Mouse (Mus musculus): ENCODE measurements around the gene Bcl2. TPM values are rescaled to one million over a fixed set of nuclear protein-coding genes. Genes with fewer than 3 reads are reported as not detected.

The Bcl2 gene
- total and polyA plus RNA-seq, 3 experiments, result 1.2 to 4.9 (median 2.9) TPM

DNA sequence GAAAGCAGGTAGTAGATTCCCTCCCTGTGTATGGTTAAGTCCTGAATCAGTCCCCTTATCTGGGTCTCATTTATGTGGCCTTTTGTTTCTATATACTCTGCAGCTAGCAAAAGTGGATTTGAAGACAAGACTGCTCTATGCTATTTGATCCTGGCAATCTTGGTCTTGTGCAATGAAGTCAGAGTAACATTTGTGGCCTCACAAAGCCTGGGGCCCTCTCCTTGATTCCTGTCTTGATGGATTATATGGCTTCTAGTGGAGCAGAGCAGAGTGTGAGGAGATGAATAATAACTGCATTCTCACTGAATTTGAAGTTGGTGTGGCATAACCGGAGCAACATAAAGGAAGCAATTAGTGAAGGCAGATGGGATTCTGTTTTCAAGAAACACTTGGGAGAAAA lies 186.5 kb downstream of the Bcl2 start:
- no peak for ATAC-seq (ENCODE audit: extremely low read depth, insufficient number of reproducible peaks, low FRiP score, poor library complexity, severe bottlenecking)
- no peaks in the 10 kb centered on the region for H3K27me3 ChIP-seq (ENCODE audit: insufficient read depth, low read length)
- no peaks in the 10 kb centered on the region for H3K4me1 ChIP-seq (ENCODE audit: insufficient read depth, low read depth, low read length)
- TF ChIP-seq TAL1 (conservative IDR thresholded peaks at IDR 0.05; ENCODE audit: low read depth, low read length) (no peak), GATA1 (IDR thresholded peaks at IDR 0.05; ENCODE audit: borderline replicate concordance, low read length) (no peak), POLR2AphosphoS5 (IDR thresholded peaks at IDR 0.05; ENCODE audit: insufficient replicate concordance, low read depth, low read length) (no peak), CTCF (IDR thresholded peaks at IDR 0.05; ENCODE audit: low read depth, low read length) (no peak), GATA2 (IDR thresholded peaks at IDR 0.05; ENCODE audit: borderline replicate concordance, low read depth, low read length) (no peak)
- no peaks in the 10 kb centered on the region for H3K9me3 ChIP-seq (replicated peaks)
- H3K4me3 ChIP-seq (ENCODE audit: low read depth, low read length), result no peak overlapping the region
- no peak for DNase-seq (ENCODE audit: low spot score)
- H3K36me3 ChIP-seq (replicated peaks), result no peaks in the 10 kb centered on the region

DNA sequence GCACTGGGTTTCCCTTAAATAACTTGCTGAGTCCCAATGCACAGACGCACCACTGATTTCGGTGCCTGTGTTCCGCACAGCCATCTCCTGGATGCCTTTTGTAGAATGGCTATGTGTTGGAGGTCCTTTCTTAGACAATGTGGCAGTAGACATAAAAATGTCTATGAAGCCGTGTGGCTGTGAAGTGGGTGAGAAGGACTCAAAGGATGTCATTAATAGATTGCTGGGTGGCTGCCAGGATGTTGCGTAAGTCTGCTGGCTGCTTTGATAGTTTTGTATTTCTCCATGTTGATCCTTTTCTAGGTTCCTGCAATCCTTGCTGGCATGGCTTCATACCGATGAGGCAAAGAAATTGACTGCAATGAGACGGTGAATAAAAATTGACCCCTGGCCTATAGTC lies 187.3 kb downstream of the Bcl2 start:
- H3K4me3 ChIP-seq (ENCODE audit: low read depth, low read length), result no peak overlapping the region
- no peaks in the 10 kb centered on the region for H3K36me3 ChIP-seq (replicated peaks)
- H3K9me3 ChIP-seq (replicated peaks), result no peaks in the 10 kb centered on the region
- ATAC-seq (ENCODE audit: extremely low read depth, insufficient number of reproducible peaks, low FRiP score, poor library complexity, severe bottlenecking), result no peak
- no peaks in the 10 kb centered on the region for H3K4me1 ChIP-seq (ENCODE audit: insufficient read depth, low read depth, low read length)
- TF ChIP-seq GATA2 (IDR thresholded peaks at IDR 0.05; ENCODE audit: borderline replicate concordance, low read depth, low read length) (no peak), GATA1 (IDR thresholded peaks at IDR 0.05; ENCODE audit: borderline replicate concordance, low read length) (no peak), CTCF (IDR thresholded peaks at IDR 0.05; ENCODE audit: low read depth, low read length) (no peak), TAL1 (conservative IDR thresholded peaks at IDR 0.05; ENCODE audit: low read depth, low read length) (no peak), POLR2AphosphoS5 (IDR thresholded peaks at IDR 0.05; ENCODE audit: insufficient replicate concordance, low read depth, low read length) (no peak)
- no peaks in the 10 kb centered on the region for H3K27me3 ChIP-seq (ENCODE audit: insufficient read depth, low read length)
- DNase-seq (ENCODE audit: low spot score), result no peak

DNA sequence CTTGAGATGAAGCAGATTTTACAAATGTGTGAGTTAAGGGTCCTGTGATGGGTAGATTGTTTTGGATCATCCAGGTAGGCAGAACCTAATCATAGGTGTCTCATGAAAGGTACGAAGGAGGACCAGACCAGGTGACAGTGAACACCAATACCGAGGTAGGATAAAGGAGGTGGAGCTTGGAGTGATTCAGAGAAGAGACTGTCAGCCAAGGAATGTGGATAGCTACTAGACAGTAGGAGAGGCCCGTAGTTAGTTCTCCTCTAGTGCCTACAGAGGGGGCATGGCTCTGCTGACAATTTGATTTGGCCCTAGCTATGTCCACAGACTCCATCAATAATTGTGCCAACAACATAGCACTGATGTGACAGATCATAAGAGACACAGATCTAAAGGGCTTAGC lies 188.0 kb downstream of the Bcl2 start:
- no peak for TF ChIP-seq CTCF (IDR thresholded peaks at IDR 0.05; ENCODE audit: low read depth, low read length)
- no peak for TF ChIP-seq POLR2AphosphoS5 (IDR thresholded peaks at IDR 0.05; ENCODE audit: insufficient replicate concordance, low read depth, low read length)
- no peak for TF ChIP-seq TAL1 (conservative IDR thresholded peaks at IDR 0.05; ENCODE audit: low read depth, low read length)
- no peak for TF ChIP-seq GATA2 (IDR thresholded peaks at IDR 0.05; ENCODE audit: borderline replicate concordance, low read depth, low read length)
- no peak for TF ChIP-seq GATA1 (IDR thresholded peaks at IDR 0.05; ENCODE audit: borderline replicate concordance, low read length)
- no peaks in the 10 kb centered on the region for H3K27me3 ChIP-seq (ENCODE audit: insufficient read depth, low read length)
- no peaks in the 10 kb centered on the region for H3K36me3 ChIP-seq (replicated peaks)
- DNase-seq (ENCODE audit: low spot score), result no peak
- no peak overlapping the region for H3K4me3 ChIP-seq (ENCODE audit: low read depth, low read length)
- no peak for ATAC-seq (ENCODE audit: extremely low read depth, insufficient number of reproducible peaks, low FRiP score, poor library complexity, severe bottlenecking)
- H3K4me1 ChIP-seq (ENCODE audit: insufficient read depth, low read depth, low read length), result no peaks in the 10 kb centered on the region
- no peaks in the 10 kb centered on the region for H3K9me3 ChIP-seq (replicated peaks)

DNA sequence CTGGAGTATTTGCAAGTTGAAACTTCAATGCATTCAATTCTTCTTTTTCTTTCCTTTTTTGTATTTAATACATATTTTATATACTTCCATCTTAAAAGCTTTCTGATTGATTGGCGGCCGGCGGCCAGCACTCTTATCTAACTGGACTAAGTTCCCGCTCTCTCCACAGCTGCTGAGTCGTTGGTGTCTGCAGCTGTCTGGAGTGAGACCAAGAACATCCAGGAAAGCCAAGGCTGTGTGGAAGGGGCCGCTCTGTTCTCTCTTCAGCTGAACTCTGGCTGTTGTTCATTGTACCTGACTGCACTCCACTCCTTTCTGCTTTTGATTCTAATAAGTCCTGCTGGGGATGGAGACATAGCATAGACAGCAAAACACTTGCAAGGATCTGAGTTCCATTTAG lies 190.3 kb downstream of the Bcl2 start:
- H3K27me3 ChIP-seq (ENCODE audit: insufficient read depth, low read length), result no peaks in the 10 kb centered on the region
- no peak for TF ChIP-seq GATA2 (IDR thresholded peaks at IDR 0.05; ENCODE audit: borderline replicate concordance, low read depth, low read length)
- no peak for TF ChIP-seq GATA1 (IDR thresholded peaks at IDR 0.05; ENCODE audit: borderline replicate concordance, low read length)
- TF ChIP-seq POLR2AphosphoS5 (IDR thresholded peaks at IDR 0.05; ENCODE audit: insufficient replicate concordance, low read depth, low read length), result no peak
- TF ChIP-seq CTCF (IDR thresholded peaks at IDR 0.05; ENCODE audit: low read depth, low read length), result no peak
- no peak for TF ChIP-seq TAL1 (conservative IDR thresholded peaks at IDR 0.05; ENCODE audit: low read depth, low read length)
- H3K9me3 ChIP-seq (replicated peaks), result no peaks in the 10 kb centered on the region
- ATAC-seq (ENCODE audit: extremely low read depth, insufficient number of reproducible peaks, low FRiP score, poor library complexity, severe bottlenecking) (no peak), DNase-seq (ENCODE audit: low spot score) (no peak)
- no peaks in the 10 kb centered on the region for H3K4me1 ChIP-seq (ENCODE audit: insufficient read depth, low read depth, low read length)
- H3K36me3 ChIP-seq (replicated peaks), result no peaks in the 10 kb centered on the region
- no peak overlapping the region for H3K4me3 ChIP-seq (ENCODE audit: low read depth, low read length)

DNA sequence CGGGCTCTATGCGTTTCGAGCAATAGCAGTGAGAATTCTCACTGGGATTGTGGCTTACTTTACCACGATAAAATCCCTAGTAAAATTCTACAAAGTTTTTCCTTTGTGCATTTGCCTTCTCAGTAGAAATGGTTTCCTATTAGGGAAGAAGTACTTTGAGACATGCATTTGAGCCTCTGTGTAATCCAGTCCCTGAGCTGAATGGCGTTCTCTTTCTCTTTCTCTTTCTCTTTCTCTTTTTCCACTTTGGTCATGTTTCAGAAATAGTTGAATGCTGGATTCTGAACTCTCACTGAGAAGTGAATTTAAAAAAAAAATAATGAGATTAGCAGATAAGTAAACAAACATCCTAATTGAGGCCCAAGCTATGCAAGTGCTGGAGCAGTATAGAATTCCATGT lies 191.1 kb downstream of the Bcl2 start:
- TF ChIP-seq GATA2 (IDR thresholded peaks at IDR 0.05; ENCODE audit: borderline replicate concordance, low read depth, low read length), result no peak
- TF ChIP-seq TAL1 (conservative IDR thresholded peaks at IDR 0.05; ENCODE audit: low read depth, low read length), result no peak
- no peak for TF ChIP-seq POLR2AphosphoS5 (IDR thresholded peaks at IDR 0.05; ENCODE audit: insufficient replicate concordance, low read depth, low read length)
- no peak for TF ChIP-seq CTCF (IDR thresholded peaks at IDR 0.05; ENCODE audit: low read depth, low read length)
- TF ChIP-seq GATA1 (IDR thresholded peaks at IDR 0.05; ENCODE audit: borderline replicate concordance, low read length), result no peak

DNA sequence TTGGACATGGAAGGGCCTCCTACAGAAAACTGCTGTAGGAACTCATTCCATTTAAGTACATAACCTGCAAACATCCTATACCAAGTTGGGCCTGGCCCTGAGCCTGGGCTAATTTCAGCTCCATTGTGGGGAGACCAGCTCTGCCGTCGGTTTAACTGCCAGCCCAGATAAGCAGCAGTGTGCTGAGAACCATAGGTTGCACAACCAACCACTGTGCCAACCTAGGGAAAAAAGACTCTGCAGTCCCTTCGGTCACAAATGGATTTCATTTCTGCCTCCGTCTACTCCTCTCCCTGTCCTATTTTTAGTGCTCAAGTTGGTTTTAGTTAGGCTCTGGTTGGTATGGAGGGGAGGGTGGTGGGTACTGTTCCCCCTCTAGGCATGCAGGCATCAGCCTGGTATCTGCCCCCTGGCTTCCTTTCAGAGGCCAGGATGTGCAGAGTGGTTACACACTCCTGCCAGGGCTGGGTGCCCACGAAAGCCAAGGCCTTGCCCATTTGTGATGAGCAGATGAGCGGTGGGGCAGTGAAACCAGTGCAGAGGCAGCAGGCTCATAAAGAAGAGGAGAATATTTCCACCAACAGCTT lies 196.4 kb downstream of the Bcl2 start:
- H3K9me3 ChIP-seq (replicated peaks), result no peaks in the 10 kb centered on the region
- no peaks in the 10 kb centered on the region for H3K4me1 ChIP-seq (ENCODE audit: insufficient read depth, low read depth, low read length)
- TF ChIP-seq TAL1 (conservative IDR thresholded peaks at IDR 0.05; ENCODE audit: low read depth, low read length) (no peak), POLR2AphosphoS5 (IDR thresholded peaks at IDR 0.05; ENCODE audit: insufficient replicate concordance, low read depth, low read length) (no peak), GATA1 (IDR thresholded peaks at IDR 0.05; ENCODE audit: borderline replicate concordance, low read length) (no peak), CTCF (IDR thresholded peaks at IDR 0.05; ENCODE audit: low read depth, low read length) (no peak), GATA2 (IDR thresholded peaks at IDR 0.05; ENCODE audit: borderline replicate concordance, low read depth, low read length) (no peak)
- ATAC-seq (ENCODE audit: extremely low read depth, insufficient number of reproducible peaks, low FRiP score, poor library complexity, severe bottlenecking) (no peak), DNase-seq (ENCODE audit: low spot score) (no peak)
- no peaks in the 10 kb centered on the region; the same call in 1 of the 2 replicates for H3K27me3 ChIP-seq (ENCODE audit: insufficient read depth, low read length)
- H3K36me3 ChIP-seq (replicated peaks), result no peaks in the 10 kb centered on the region
- H3K4me3 ChIP-seq (ENCODE audit: low read depth, low read length), result no peak overlapping the region

More for the DNA sequence above, 191.1 kb downstream of the Bcl2 start:
- H3K4me1 ChIP-seq (ENCODE audit: insufficient read depth, low read depth, low read length), result no peaks in the 10 kb centered on the region
- ATAC-seq (ENCODE audit: extremely low read depth, insufficient number of reproducible peaks, low FRiP score, poor library complexity, severe bottlenecking) (no peak), DNase-seq (ENCODE audit: low spot score) (no peak)
- H3K27me3 ChIP-seq (ENCODE audit: insufficient read depth, low read length), result no peaks in the 10 kb centered on the region
- H3K9me3 ChIP-seq (replicated peaks), result no peaks in the 10 kb centered on the region
- no peak overlapping the region for H3K4me3 ChIP-seq (ENCODE audit: low read depth, low read length)
- no peaks in the 10 kb centered on the region for H3K36me3 ChIP-seq (replicated peaks)

Data from G1E (cell line).